ENCODE assay signal across 8 mouse cellular contexts in genomic region chr4:136309780-136310179, GRCm38 (mm10). TPM values are rescaled to one million over a fixed set of nuclear protein-coding genes. Genes with fewer than 3 reads are reported as not detected.
DNase-seq lines count a peak whose midpoint lies in the region; ATAC-seq and TF ChIP-seq lines count a peak whose summit lies in the region.

No protein-coding gene starts in this region.

- no peaks in the 10 kb centered on the region for H3K9me3 ChIP-seq in forebrain, postnatal 0 days (ENCODE audit: low read length)
- no peaks in the 10 kb centered on the region for H3K9me3 ChIP-seq in intestine, postnatal 0 days (ENCODE audit: control insufficient read depth)
- no peaks in the 10 kb centered on the region for H3K9me3 ChIP-seq in lung, embryonic 14.5 days (ENCODE audit: low read depth, low read length)
- H3K9me3 ChIP-seq in neural tube, embryonic 15.5 days (replicated peaks) = no peaks in the 10 kb centered on the region

- no peak for ATAC-seq in forebrain, postnatal 0 days
- no peak for ATAC-seq in intestine, postnatal 0 days
- peak; percentile 21; the same call in 1 of the 2 replicates for ATAC-seq in lung, embryonic 14.5 days (ENCODE audit: insufficient read depth)
- ATAC-seq in neural tube, embryonic 15.5 days (ENCODE audit: low FRiP score) = no peak

- DNase-seq in cerebellum, adult 9-11 months = peak; percentile 20
- no peak for DNase-seq in cerebellum, adult 11 months
- DNase-seq in forebrain, postnatal 0 days = no peak
- peak; percentile 81 for DNase-seq in lung, embryonic 14.5 days
- DNase-seq in thymus, postnatal 4 days = peak; percentile 61

- H3K4me3 ChIP-seq in bone marrow macrophage, adult 2 months (ENCODE audit: insufficient read depth, low read length) = peak overlapping the region; percentile 80
- H3K4me3 ChIP-seq in forebrain, postnatal 0 days (ENCODE audit: low read depth, low read length) = peak overlapping the region; percentile 97
- peak overlapping the region; percentile 92 for H3K4me3 ChIP-seq in intestine, postnatal 0 days (ENCODE audit: low read depth, low read length)
- H3K4me3 ChIP-seq in lung, embryonic 14.5 days (ENCODE audit: low read depth, low read length) = peak overlapping the region; percentile 100
- H3K4me3 ChIP-seq in neural tube, embryonic 15.5 days (replicated peaks) = peak overlapping the region; percentile 91

- 8% methylated on average over 11 of the region's 11 CpGs for WGBS in forebrain, postnatal 0 days
- WGBS in intestine, postnatal 0 days = under 1% methylated on average over 11 of the region's 11 CpGs
- 3% methylated on average over 11 of the region's 11 CpGs for WGBS in lung, embryonic 14.5 days
- 6% methylated on average over 11 of the region's 11 CpGs for WGBS in neural tube, embryonic 15.5 days

- peaks cover 8% of the 10 kb centered on the region for H3K4me1 ChIP-seq in bone marrow macrophage, adult 2 months (ENCODE audit: control insufficient read depth, insufficient read depth, low read length)
- peaks cover 15% of the 10 kb centered on the region for H3K4me1 ChIP-seq in forebrain, postnatal 0 days (ENCODE audit: insufficient read depth)
- H3K4me1 ChIP-seq in intestine, postnatal 0 days (replicated peaks; ENCODE audit: control insufficient read depth, insufficient read depth, low read length) = 0 out of 2 replicates have a peak, but pooled peaks cover 7% of the 10 kb centered on the region
- H3K4me1 ChIP-seq in lung, embryonic 14.5 days (ENCODE audit: insufficient read depth) = peaks cover 5% of the 10 kb centered on the region; the same call in 1 of the 2 replicates
- H3K4me1 ChIP-seq in neural tube, embryonic 15.5 days = peaks cover 35% of the 10 kb centered on the region

- H3K27me3 ChIP-seq in forebrain, postnatal 0 days (ENCODE audit: insufficient read depth, low read length) = no peaks in the 10 kb centered on the region
- H3K27me3 ChIP-seq in intestine, postnatal 0 days (replicated peaks; ENCODE audit: control insufficient read depth, insufficient read depth, low read length) = no peaks in the 10 kb centered on the region
- no peaks in the 10 kb centered on the region for H3K27me3 ChIP-seq in lung, embryonic 14.5 days (ENCODE audit: insufficient read depth, low read length)
- no peaks in the 10 kb centered on the region for H3K27me3 ChIP-seq in neural tube, embryonic 15.5 days (replicated peaks)

- TF ChIP-seq CTCF in bone marrow macrophage, adult 2 months (IDR thresholded peaks at IDR 0.05; ENCODE audit: low read depth, low read length) = no peak
- no peak for TF ChIP-seq CTCF in forebrain, postnatal 0 days (IDR thresholded peaks at IDR 0.05; ENCODE audit: low read depth)
- no peak for TF ChIP-seq CTCF in intestine, postnatal 0 days (IDR thresholded peaks at IDR 0.05; ENCODE audit: low read depth)
- TF ChIP-seq CTCF in lung, embryonic 14.5 days (IDR thresholded peaks at IDR 0.05; ENCODE audit: low read depth) = no peak

- peak overlapping the region; percentile 67 for H3K9ac ChIP-seq in forebrain, postnatal 0 days
- H3K9ac ChIP-seq in intestine, postnatal 0 days (ENCODE audit: low read depth, low read length) = peak overlapping the region; percentile 57; the same call in 1 of the 2 replicates
- H3K9ac ChIP-seq in lung, embryonic 14.5 days = peak overlapping the region; percentile 100
- peak overlapping the region; percentile 67 for H3K9ac ChIP-seq in neural tube, embryonic 15.5 days (replicated peaks)

- peak overlapping the region; percentile 59 for H3K4me2 ChIP-seq in forebrain, postnatal 0 days (ENCODE audit: low read depth)
- H3K4me2 ChIP-seq in intestine, postnatal 0 days (replicated peaks; ENCODE audit: low read depth) = peak overlapping the region; percentile 82
- H3K4me2 ChIP-seq in lung, embryonic 14.5 days = peak overlapping the region; percentile 88
- H3K4me2 ChIP-seq in neural tube, embryonic 15.5 days = peak overlapping the region; percentile 69

- H3K36me3 ChIP-seq in forebrain, postnatal 0 days (ENCODE audit: insufficient read depth) = no peaks in the 10 kb centered on the region
- H3K36me3 ChIP-seq in intestine, postnatal 0 days (ENCODE audit: control insufficient read depth, insufficient read depth) = no peaks in the 10 kb centered on the region
- H3K36me3 ChIP-seq in lung, embryonic 14.5 days (ENCODE audit: insufficient read depth) = no peaks in the 10 kb centered on the region
- H3K36me3 ChIP-seq in neural tube, embryonic 15.5 days = no peaks in the 10 kb centered on the region

- H3K27ac ChIP-seq in bone marrow macrophage, adult 2 months (ENCODE audit: insufficient read depth, low read depth, low read length) = peak overlapping the region; percentile 40
- peak overlapping the region; percentile 92 for H3K27ac ChIP-seq in forebrain, postnatal 0 days (ENCODE audit: low read depth, low read length)
- H3K27ac ChIP-seq in intestine, postnatal 0 days (ENCODE audit: low read depth, low read length) = peak overlapping the region; percentile 94
- H3K27ac ChIP-seq in lung, embryonic 14.5 days (ENCODE audit: low read depth) = peak overlapping the region; percentile 99
- H3K27ac ChIP-seq in neural tube, embryonic 15.5 days (replicated peaks) = peak overlapping the region; percentile 95

- TF ChIP-seq POLR2A in bone marrow macrophage, adult 2 months (IDR thresholded peaks at IDR 0.05; ENCODE audit: borderline replicate concordance, low read depth, low read length) = no peak

RNA-seq across cellular contexts. Expression of gene Hnrnpr, which starts 1.0 kb away (rescaled TPM):
- polyA plus RNA-seq in bone marrow macrophage, adult 2 months (2012; ENCODE audit: insufficient read depth, insufficient read length, missing spikeins) = 57.9 and 62.2 TPM in 2 replicates
- total RNA-seq in forebrain, postnatal 0 days (2014; rRNA removed) = 162 and 169 TPM in 2 replicates
- polyA plus RNA-seq in forebrain, postnatal 0 days (2015; fragmentation: Nextera tagmentation; extraction: Ambion mirVana) = 175 and 214 TPM in 2 replicates
- polyA plus RNA-seq in intestine, postnatal 0 days (2015; fragmentation: Nextera tagmentation; extraction: Ambion mirVana) = 47.9 and 51.4 TPM in 2 replicates
- polyA plus RNA-seq in lung, embryonic 14.5 days (2014; fragmentation: Nextera tagmentation; extraction: Ambion mirVana) = 181 and 202 TPM in 2 replicates
- 182 and 188 TPM in 2 replicates for polyA plus RNA-seq in neural tube, embryonic 15.5 days (2015; fragmentation: Nextera tagmentation; extraction: Ambion mirVana)

RNA-seq across cellular contexts. Expression of gene Zfp46, which starts 25.3 kb away (rescaled TPM):
- 7.8 and 8.0 TPM in 2 replicates for polyA plus RNA-seq in bone marrow macrophage, adult 2 months (2012; ENCODE audit: insufficient read depth, insufficient read length, missing spikeins)
- total RNA-seq in forebrain, postnatal 0 days (2014; rRNA removed) = 72.6 and 73.1 TPM in 2 replicates
- 23.6 and 31.0 TPM in 2 replicates for polyA plus RNA-seq in forebrain, postnatal 0 days (2015; fragmentation: Nextera tagmentation; extraction: Ambion mirVana)
- polyA plus RNA-seq in intestine, postnatal 0 days (2015; fragmentation: Nextera tagmentation; extraction: Ambion mirVana) = 6.7 and 7.5 TPM in 2 replicates
- 27.7 and 31.2 TPM in 2 replicates for polyA plus RNA-seq in lung, embryonic 14.5 days (2014; fragmentation: Nextera tagmentation; extraction: Ambion mirVana)
- polyA plus RNA-seq in neural tube, embryonic 15.5 days (2015; fragmentation: Nextera tagmentation; extraction: Ambion mirVana) = 34.7 and 37.5 TPM in 2 replicates

Comparison
In these comparisons a context has a peak if more than half of its experiments do, and no peak if none do; other contexts are left out.
1. DNase-seq: peak in cerebellum, adult 9-11 months (single experiment), lung, embryonic 14.5 days (single experiment) and thymus, postnatal 4 days (single experiment); none in cerebellum, adult 11 months (single experiment) and forebrain, postnatal 0 days (single experiment).
2. H3K27ac ChIP-seq: peak in every context shown above with its lines; median percentile 99 in lung, embryonic 14.5 days; 95 in neural tube, embryonic 15.5 days; 94 in intestine, postnatal 0 days; 92 in forebrain, postnatal 0 days; 40 in bone marrow macrophage, adult 2 months.
3. Peak in every context shown above with its lines, with median percentiles within 50 percentile points of each other: H3K4me3 ChIP-seq, H3K4me2 ChIP-seq and H3K9ac ChIP-seq.